Mouse (Mus musculus) brain, embryonic 14.5 days (tissue): ENCODE measurements around the gene Gys2. TPM values are rescaled to one million over a fixed set of nuclear protein-coding genes. Genes with fewer than 3 reads are reported as not detected.

Source experiments
- DNase-seq: peaks from one replicate; pipeline ENCODE4 v3.0.0-alpha.2; 2011; ENCODE audit warnings: low read depth
- CTCF ChIP-seq: fragments of 200-500 bp; IDR thresholded peaks from 2 replicates; pipeline ENCODE4 v1.5.1; 2012; ENCODE audit warnings: inconsistent platforms, mild to moderate bottlenecking, moderate library complexity, borderline replicate concordance; ENCODE audit not compliant: insufficient read depth, insufficient read length; ENCODE audit errors: extremely low read depth
- POLR2A ChIP-seq: fragments of 200-500 bp; IDR thresholded peaks from 2 replicates; pipeline ENCODE4 v1.6.1; 2012; ENCODE audit warnings: mild to moderate bottlenecking, inconsistent platforms, borderline replicate concordance; ENCODE audit not compliant: poor library complexity, insufficient read depth, insufficient read length, severe bottlenecking; ENCODE audit errors: extremely low read depth
- polyA plus RNA-seq: library from polyadenylated mRNA; depleted of rRNA; stranded (reverse); fragments of >200 nt; gene quantifications from 2 replicates; pipeline ENCODE4 v1.2.3, GENCODE M21; 2012

The Gys2 gene
- polyA plus RNA-seq, 1 experiment: not detected

GRCm38 (mm10) chr6:142451381-142451780, 21.5 kb downstream of the Gys2 start:
- no peak for TF ChIP-seq CTCF
- no peak for TF ChIP-seq POLR2A

DNA sequence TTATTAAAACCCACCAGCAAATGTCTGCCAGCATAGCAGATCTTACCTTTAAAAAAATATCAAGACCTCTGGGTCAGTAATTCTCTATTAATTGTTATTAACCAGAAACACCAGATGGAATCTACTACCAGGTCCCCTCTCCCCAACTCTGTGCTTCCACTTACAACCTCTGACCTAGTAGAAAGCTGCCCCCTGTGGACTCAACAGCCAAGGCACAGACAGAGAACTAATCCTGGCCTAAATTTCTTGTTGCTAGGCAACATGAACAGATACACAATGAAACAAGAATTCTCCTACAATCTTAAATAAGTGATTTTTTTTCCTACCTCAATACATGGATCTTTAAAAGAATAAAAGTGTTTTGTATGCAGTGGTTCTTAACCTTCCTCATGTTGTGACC, 43.8 kb downstream of the Gys2 start:
- TF ChIP-seq CTCF (no peak), POLR2A (no peak)
- no peak for DNase-seq

More at GRCm38 (mm10) chr6:142451381-142451780, 21.5 kb downstream of the Gys2 start:
- no peak for DNase-seq

- TF ChIP-seq CTCF (no peak), POLR2A (no peak)
- DNase-seq: no peak
Measured at GRCm38 (mm10) chr6:142424976-142425375, 47.9 kb downstream of the Gys2 start.

GRCm38 (mm10) chr6:142414597-142414996, 58.3 kb downstream of the Gys2 start:
- no peak for TF ChIP-seq CTCF
- no peak for TF ChIP-seq POLR2A
- no peak for DNase-seq

- TF ChIP-seq CTCF (no peak), POLR2A (no peak)
- DNase-seq: no peak
Measured at GRCm38 (mm10) chr6:142413845-142414244, 59.1 kb downstream of the Gys2 start.

GRCm38 (mm10) chr6:142412906-142413491, 59.9 kb downstream of the Gys2 start, which contains the start of gene Spx:
Gene Spx (plus strand): TSS chr6:142413441.
- no peak for DNase-seq
- no peak for TF ChIP-seq POLR2A
- TF ChIP-seq CTCF: no peak

DNA sequence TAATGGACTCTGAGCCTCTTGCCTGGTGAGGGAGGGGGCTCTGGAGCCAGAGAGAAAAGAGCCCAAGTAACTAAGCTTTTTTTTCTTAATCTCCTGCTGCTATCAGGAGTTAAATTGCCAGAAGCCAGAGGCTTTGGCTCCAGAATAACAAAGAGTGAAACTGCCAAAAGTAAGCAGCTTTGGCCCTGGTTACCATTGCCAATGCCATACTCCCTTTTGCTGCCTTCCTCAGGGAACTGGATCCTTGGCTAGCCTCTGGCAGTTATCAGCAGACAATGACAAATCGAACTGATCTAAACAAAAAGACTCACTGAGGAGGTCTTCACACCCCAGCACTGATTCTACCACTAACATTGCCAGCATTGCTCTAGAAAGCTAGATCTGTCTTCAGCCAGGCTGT, 61.8 kb downstream of the Gys2 start:
- peak; percentile 44 for DNase-seq
- TF ChIP-seq POLR2A: no peak
- no peak for TF ChIP-seq CTCF

- TF ChIP-seq POLR2A (no peak), CTCF (no peak)
- no peak for DNase-seq
Measured at GRCm38 (mm10) chr6:142395756-142396155, 77.2 kb downstream of the Gys2 start.

GRCm38 (mm10) chr6:142394669-142395068, 78.2 kb downstream of the Gys2 start:
- DNase-seq: peak; percentile 14
- TF ChIP-seq POLR2A (no peak), CTCF (no peak)

GRCm38 (mm10) chr6:142392312-142392711, 80.6 kb downstream of the Gys2 start:
- TF ChIP-seq CTCF: no peak
- no peak for TF ChIP-seq POLR2A
- DNase-seq: no peak

DNA sequence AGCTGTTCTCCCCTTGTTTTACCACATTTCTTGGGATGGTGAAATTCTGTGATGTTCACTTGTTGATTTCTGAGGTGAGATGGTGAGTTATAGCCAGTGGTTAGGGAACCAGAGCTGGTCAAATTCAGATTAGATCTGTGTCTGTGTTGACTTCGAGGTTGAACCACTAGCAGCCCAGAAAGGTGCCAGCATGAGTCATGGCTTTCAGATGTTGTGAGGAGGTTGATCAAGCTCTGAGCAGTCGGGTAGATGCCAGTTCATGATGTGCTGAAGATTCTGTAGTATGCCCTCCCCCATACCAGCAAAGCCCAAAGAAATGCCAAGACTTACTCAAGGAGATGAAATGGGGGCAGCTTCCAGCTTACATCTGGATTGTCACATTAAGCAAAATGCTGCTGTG, 83.8 kb downstream of the Gys2 start:
- no peak for DNase-seq

DNA sequence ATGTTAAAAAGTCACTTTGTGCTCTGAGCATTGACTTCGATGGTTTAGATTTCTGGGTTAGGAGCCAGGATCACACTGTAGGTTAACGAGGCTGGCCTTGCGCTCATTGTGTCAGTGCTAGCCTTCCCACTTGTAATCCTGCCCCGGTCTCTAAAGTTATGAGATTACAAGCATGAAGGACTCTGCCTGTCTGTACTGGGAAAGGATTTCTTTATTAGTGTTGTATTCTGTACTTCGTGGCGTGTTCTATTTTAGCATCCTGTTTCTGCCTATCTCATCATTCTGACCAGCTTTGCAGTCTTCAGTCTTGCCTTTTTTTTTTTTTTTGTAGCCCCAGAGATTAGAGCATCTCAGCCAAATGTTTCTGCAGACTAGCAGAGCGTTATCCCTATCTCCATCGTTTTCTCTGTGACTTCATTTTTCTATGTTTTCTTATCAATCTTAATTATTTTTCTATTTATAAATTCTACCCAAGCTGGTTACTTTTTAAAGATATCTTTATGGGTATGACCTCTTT, 85.1 kb downstream of the Gys2 start:
- TF ChIP-seq CTCF (no peak), POLR2A (no peak)
- DNase-seq: peak; percentile 2

More for the DNA sequence above, 83.8 kb downstream of the Gys2 start:
- TF ChIP-seq POLR2A (no peak), CTCF (no peak)

DNA sequence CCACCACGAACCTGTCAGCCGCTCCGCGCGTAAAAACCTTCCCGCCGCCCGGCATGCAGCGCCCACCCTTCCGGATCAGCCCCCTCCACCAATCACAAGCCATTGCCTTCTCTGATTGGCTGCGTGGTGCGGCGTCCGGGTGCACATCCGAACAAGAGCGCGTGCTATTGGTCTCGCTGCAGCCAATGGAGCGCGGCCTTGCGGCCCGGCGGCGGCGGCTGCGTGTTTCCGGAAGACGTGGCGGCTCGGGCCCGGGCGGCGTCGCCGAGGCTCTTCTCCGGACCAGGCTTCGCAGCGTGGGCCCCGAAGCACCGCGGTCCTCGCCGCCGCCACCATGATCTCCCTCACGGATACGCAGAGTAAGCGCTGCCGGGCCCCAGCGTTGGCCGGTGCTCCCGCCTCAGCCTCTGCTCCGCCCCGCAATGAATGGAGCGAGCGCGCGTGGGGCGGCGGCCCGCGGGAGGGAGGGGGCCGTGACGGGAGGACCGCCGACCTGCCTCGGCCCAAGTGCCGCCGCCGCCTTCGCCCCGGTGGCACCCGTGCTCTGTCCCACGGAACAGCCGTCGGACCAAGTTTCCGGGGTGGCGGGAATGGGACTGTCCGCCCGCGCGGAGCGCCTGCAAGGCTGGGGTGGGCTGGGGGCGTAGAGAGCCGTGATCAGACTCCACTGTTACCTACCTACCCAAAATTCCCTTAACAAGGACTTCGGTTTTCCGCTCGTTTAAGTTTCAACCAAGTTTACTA, 85.7 kb downstream of the Gys2 start, which contains the start of the genes Recql and Golt1b:
Gene Recql (minus strand): TSS at position 77 of the 744 bp plus-strand sequence.
Gene Golt1b (plus strand): TSS at position 211 of the 744 bp plus-strand sequence.
- TF ChIP-seq CTCF: no peak
- TF ChIP-seq POLR2A: peak; percentile 56; the same call in 1 of the 2 replicates
- peak; percentile 99 for DNase-seq
